Mouse (Mus musculus) cerebellum, postnatal 25 days (tissue): ENCODE measurements around the gene Smpd4.
A peak's percentile ranks its signal among the peaks of the same experiment; 100 is the strongest.

Experiments used
- DNase-seq, 2 experiments: peaks; one replicate each; pipeline ENCODE4 v3.0.0; 2021; ENCODE audit warnings: mixed read lengths in 2 of 2

Gene Smpd4

GRCm38 (mm10) chr16:17639081-17639480 is 19.9 kb downstream of the Smpd4 start:
- DNase-seq, result no peak

GRCm38 (mm10) chr16:17639951-17640350 is 20.8 kb downstream of the Smpd4 start:
- no peak for DNase-seq

- peak; percentile 22 to 47 for DNase-seq
These were observed 21.6 kb downstream of the Smpd4 start for GRCm38 (mm10) chr16:17640706-17641105.

- DNase-seq, result peak in 1 of 2 experiments; percentile 44
These were observed 22.1 kb downstream of the Smpd4 start for GRCm38 (mm10) chr16:17641301-17641700.

GRCm38 (mm10) chr16:17642311-17642710 is 23.2 kb downstream of the Smpd4 start:
- DNase-seq, result peak; percentile 91 to 92

GRCm38 (mm10) chr16:17643437-17643990 is 24.4 kb downstream of the Smpd4 start:
- DNase-seq, result peak in 1 of 2 experiments; percentile 24

- DNase-seq, result peak; percentile 90 to 93
These were observed 27.4 kb downstream of the Smpd4 start, which contains the start of gene Ccdc74a for GRCm38 (mm10) chr16:17646310-17647114. TSS of gene Ccdc74a (plus strand) at chr16:17646470.

- peak; percentile 51 to 60 for DNase-seq
These were observed 28.0 kb downstream of the Smpd4 start for GRCm38 (mm10) chr16:17647156-17647555.

- peak; percentile 67 for DNase-seq
These were observed 28.6 kb downstream of the Smpd4 start for GRCm38 (mm10) chr16:17647566-17648340.

- peak; percentile 54 to 66 for DNase-seq
These were observed 30.9 kb downstream of the Smpd4 start for GRCm38 (mm10) chr16:17649925-17650605.

- peak; percentile 58 to 64 for DNase-seq
These were observed 31.6 kb downstream of the Smpd4 start for GRCm38 (mm10) chr16:17650711-17651110.

- peak in 1 of 2 experiments; percentile 25 for DNase-seq
These were observed 33.5 kb downstream of the Smpd4 start for GRCm38 (mm10) chr16:17652607-17653006.

GRCm38 (mm10) chr16:17653601-17654000 is 34.4 kb downstream of the Smpd4 start:
- no peak for DNase-seq

GRCm38 (mm10) chr16:17654188-17654795 is 35.1 kb downstream of the Smpd4 start:
- DNase-seq, result peak; percentile 56 to 68

- peak in 1 of 2 experiments; percentile 34 for DNase-seq
These were observed 37.2 kb downstream of the Smpd4 start for GRCm38 (mm10) chr16:17656212-17656871.

- DNase-seq, result no peak
These were observed 46.4 kb downstream of the Smpd4 start for GRCm38 (mm10) chr16:17665568-17665967.

- peak; percentile 48 to 52 for DNase-seq
These were observed 50.7 kb downstream of the Smpd4 start for GRCm38 (mm10) chr16:17669886-17670285.
